ENCODE assay signal across 9 mouse cellular contexts in the genomic region with DNA sequence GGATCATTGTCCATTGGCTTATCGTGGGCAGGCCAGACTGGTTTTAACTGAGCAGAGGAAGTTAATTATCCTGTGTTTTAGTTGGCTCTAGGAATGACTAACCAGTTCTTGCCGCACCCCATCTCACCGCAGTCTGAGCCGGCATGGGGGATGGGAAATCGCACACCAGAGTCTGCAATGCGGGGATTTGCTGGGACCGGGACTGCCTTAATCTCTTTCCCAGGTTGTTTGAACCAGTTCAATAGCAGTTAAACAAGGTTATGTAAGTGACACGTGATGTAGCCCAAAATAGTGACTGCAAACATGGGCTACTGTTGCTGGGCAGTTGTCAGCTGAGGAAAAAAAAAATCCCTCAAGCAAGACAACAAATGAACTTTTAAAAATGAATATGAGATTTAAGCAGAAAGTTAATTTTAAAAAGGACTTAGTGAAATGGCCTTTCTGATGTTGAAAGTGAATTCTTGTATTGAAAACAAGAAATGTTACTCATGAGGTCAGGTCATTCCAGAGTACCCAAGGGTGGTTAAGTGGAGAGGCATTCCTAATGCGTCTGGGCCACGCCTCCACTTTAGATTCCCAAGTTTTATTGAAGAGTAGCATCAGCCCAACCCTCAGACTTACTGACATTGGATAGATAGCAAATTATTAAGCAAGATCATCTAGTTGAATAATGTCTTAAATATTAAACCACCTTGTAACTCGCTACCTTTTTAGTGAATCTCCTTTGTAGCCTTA.
DNase-seq lines count a peak whose midpoint lies in the region; ATAC-seq and TF ChIP-seq lines count a peak whose summit lies in the region.
"Had no signal": no experiment of that assay in that cellular context is flagged by ENCODE, and none has a peak within 500 bp of the region (broad histone marks: within the 10 kb centered on the region; RNA-seq: fewer than 3 reads in every experiment).

No protein-coding gene starts in this region.

- H3K4me1 ChIP-seq in midbrain, embryonic 10.5 days: peaks cover 5% of the 10 kb centered on the region
- no peaks in the 10 kb centered on the region for H3K4me1 ChIP-seq in midbrain, postnatal 0 days (ENCODE audit: insufficient read depth, low read length)
- peaks cover 3% of the 10 kb centered on the region for H3K4me1 ChIP-seq in heart, embryonic 16.5 days (ENCODE audit: control insufficient read depth, insufficient read depth, low read length)
- H3K4me1 ChIP-seq in hindbrain, embryonic 10.5 days (replicated peaks): no peaks in the 10 kb centered on the region
- H3K4me1 ChIP-seq: megakaryocyte, embryonic 14.5 days had no signal

- TF ChIP-seq CTCF in midbrain, postnatal 0 days (IDR thresholded peaks at IDR 0.05): no peak

- H3K27ac ChIP-seq in midbrain, embryonic 10.5 days (replicated peaks): no peak overlapping the region
- H3K27ac ChIP-seq in midbrain, postnatal 0 days (ENCODE audit: low read depth, low read length): no peak overlapping the region
- peak overlapping the region; percentile 77 for H3K27ac ChIP-seq in heart, embryonic 16.5 days (ENCODE audit: low read length)
- no peak overlapping the region for H3K27ac ChIP-seq in hindbrain, embryonic 10.5 days

- H3K9me3 ChIP-seq in midbrain, embryonic 10.5 days (replicated peaks): peaks cover 7% of the 10 kb centered on the region; the same call in 1 of the 2 replicates
- 0 out of 2 replicates have a peak, but pooled peaks cover 6% of the 10 kb centered on the region for H3K9me3 ChIP-seq in midbrain, postnatal 0 days (ENCODE audit: low read length)
- peaks cover 5% of the 10 kb centered on the region; the same call in 1 of the 2 replicates for H3K9me3 ChIP-seq in heart, embryonic 16.5 days (replicated peaks; ENCODE audit: control insufficient read depth, low read length)
- peaks cover 7% of the 10 kb centered on the region; the same call in 1 of the 2 replicates for H3K9me3 ChIP-seq in hindbrain, embryonic 10.5 days

- H3K27me3 ChIP-seq in midbrain, embryonic 10.5 days (ENCODE audit: low read depth, poor library complexity, severe bottlenecking): no peaks in the 10 kb centered on the region
- H3K27me3 ChIP-seq in midbrain, postnatal 0 days (ENCODE audit: insufficient read depth, low read length): no peaks in the 10 kb centered on the region
- H3K27me3 ChIP-seq in heart, embryonic 16.5 days (ENCODE audit: control insufficient read depth, insufficient read depth, low read length): no peaks in the 10 kb centered on the region
- H3K27me3 ChIP-seq in hindbrain, embryonic 10.5 days (ENCODE audit: insufficient read depth, poor library complexity, severe bottlenecking): no peaks in the 10 kb centered on the region
- H3K27me3 ChIP-seq: megakaryocyte, embryonic 14.5 days had no signal

- DNase-seq in midbrain, embryonic 10.5 days (ENCODE audit: low spot score): peak; percentile 20
- no peak for DNase-seq in midbrain, postnatal 0 days (ENCODE audit: low spot score)
- peak; percentile 41 for DNase-seq in embryo, embryonic 9.5 days (ENCODE audit: extremely low spot score)
- DNase-seq in left cerebral cortex, adult 8-10 months (ENCODE audit: low spot score in 2 of 2): peak; percentile 16 to 35
- peak; percentile 82 for DNase-seq in lung, postnatal 36 days
- DNase-seq in hindbrain, embryonic 10.5 days (ENCODE audit: low spot score): no peak
- no peak for DNase-seq in spleen, postnatal 14 days (ENCODE audit: low spot score in 2 of 2)

- no peak for ATAC-seq in midbrain, postnatal 0 days (ENCODE audit: low FRiP score)
- ATAC-seq in heart, embryonic 16.5 days (replicated peaks; ENCODE audit: extremely low read depth, insufficient read depth, low FRiP score): peak; percentile 73

- H3K4me3 ChIP-seq in midbrain, embryonic 10.5 days: no peak overlapping the region
- no peak overlapping the region for H3K4me3 ChIP-seq in midbrain, postnatal 0 days (ENCODE audit: low read depth, low read length)
- peak overlapping the region; percentile 12; the same call in 1 of the 2 replicates for H3K4me3 ChIP-seq in heart, embryonic 16.5 days (ENCODE audit: low read length)
- H3K4me3 ChIP-seq in hindbrain, embryonic 10.5 days: no peak overlapping the region
- H3K4me3 ChIP-seq: megakaryocyte, embryonic 14.5 days had no signal

- WGBS in midbrain, embryonic 10.5 days: 30% methylated on average over 11 of the region's 11 CpGs
- WGBS in midbrain, postnatal 0 days: 32% methylated on average over 11 of the region's 11 CpGs
- 25% methylated on average over 11 of the region's 11 CpGs for WGBS in heart, embryonic 16.5 days
- WGBS in hindbrain, embryonic 10.5 days: 48% methylated on average over 11 of the region's 11 CpGs

- no peaks in the 10 kb centered on the region for H3K36me3 ChIP-seq in midbrain, embryonic 10.5 days
- H3K36me3 ChIP-seq in midbrain, postnatal 0 days (ENCODE audit: insufficient read depth, low read length): no peaks in the 10 kb centered on the region
- 0 out of 2 replicates have a peak, but pooled peaks cover 3% of the 10 kb centered on the region for H3K36me3 ChIP-seq in heart, embryonic 16.5 days (ENCODE audit: control insufficient read depth, insufficient read depth)
- no peaks in the 10 kb centered on the region for H3K36me3 ChIP-seq in hindbrain, embryonic 10.5 days

- H3K4me2 ChIP-seq in midbrain, postnatal 0 days (ENCODE audit: low read depth, low read length, poor library complexity, severe bottlenecking): no peak overlapping the region
- peak overlapping the region; percentile 52 for H3K4me2 ChIP-seq in heart, embryonic 16.5 days (ENCODE audit: low read depth, low read length)

- H3K9ac ChIP-seq in midbrain, postnatal 0 days (replicated peaks; ENCODE audit: low read length, poor library complexity, severe bottlenecking): no peak overlapping the region
- H3K9ac ChIP-seq in heart, embryonic 16.5 days (ENCODE audit: low read length): peak overlapping the region; percentile 41; the same call in 1 of the 2 replicates

Comparison
In these comparisons a context has a peak if more than half of its experiments do, and no peak if none do; other contexts are left out.
1. DNase-seq: peak in midbrain, embryonic 10.5 days (single experiment), embryo, embryonic 9.5 days (single experiment), left cerebral cortex, adult 8-10 months (2 of 2) and lung, postnatal 36 days (single experiment); none in midbrain, postnatal 0 days (single experiment), hindbrain, embryonic 10.5 days (single experiment) and spleen, postnatal 14 days (0 of 2).